Mouse (Mus musculus) thymus, adult 18-20 months (tissue): ENCODE results near the gene Nup88.
"Not testable (repeated sequence)": the region's sequence is repeated elsewhere in the genome, so short reads cannot be mapped to it uniquely, and the experiment has no call there.

ENCODE experiments used
- DNase-seq, 2 experiments: peaks; one replicate each; pipeline ENCODE4 v3.0.0; 2022; ENCODE audit warnings: mixed read lengths in 2 of 2

Nup88 gene

DNA sequence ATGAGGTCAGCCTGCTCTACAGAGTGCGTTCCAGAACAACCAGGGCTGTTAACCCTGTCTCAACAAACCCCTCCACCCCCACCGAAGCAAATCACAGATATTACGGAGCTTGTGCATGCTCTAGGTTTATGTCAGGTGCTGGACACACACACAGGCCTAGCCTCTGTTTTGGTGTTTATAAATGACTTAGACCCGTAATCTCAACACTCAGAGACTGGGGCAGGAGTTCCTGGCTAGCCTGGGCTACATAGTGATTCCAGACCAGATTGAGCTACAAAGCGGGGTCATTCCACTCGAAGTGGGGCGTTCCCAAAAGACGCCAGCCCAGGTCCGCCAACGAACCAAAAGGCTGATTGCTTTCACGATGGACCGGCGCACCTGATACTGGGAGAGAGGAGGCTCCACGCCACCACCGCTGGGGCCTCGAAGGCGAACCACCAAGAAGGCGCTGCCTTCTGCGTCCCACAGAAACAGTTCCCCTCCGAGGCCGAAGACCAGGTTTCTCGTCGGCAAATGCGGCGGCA, 440 bp downstream of the Nup88 start:
- DNase-seq, result no peak

DNA sequence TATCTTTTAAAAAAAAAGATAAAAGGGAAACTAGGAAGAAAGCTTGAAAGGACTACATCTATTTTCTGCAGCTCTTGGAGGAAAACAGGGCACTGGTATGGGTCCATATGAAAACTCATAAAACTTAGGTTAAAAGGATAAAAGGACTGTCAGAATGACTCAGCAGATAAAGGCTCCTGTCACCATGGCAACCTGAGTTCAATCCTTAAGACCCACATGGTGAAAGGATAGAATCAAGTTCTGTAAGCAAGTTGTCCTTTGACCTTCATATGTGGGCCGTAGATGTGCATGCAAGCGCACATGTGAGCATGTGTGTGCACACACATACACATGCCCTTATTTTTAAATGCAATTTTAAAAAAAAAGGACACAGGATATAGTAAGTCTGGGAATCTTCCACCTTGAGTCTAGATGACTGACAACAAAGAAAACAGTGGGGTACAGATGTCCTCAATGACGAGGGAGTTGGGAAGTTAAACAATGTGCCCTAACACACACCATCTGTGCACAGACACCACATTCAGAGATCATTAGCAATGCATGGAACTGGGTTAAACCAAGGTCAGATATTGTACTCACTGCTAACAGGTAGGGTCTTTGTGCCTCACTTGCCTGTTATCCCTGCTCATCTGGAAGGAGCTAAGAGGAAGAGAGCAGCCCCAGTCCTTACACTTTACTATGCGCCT, 5.4 kb downstream of the Nup88 start:
- DNase-seq, result no peak

DNA sequence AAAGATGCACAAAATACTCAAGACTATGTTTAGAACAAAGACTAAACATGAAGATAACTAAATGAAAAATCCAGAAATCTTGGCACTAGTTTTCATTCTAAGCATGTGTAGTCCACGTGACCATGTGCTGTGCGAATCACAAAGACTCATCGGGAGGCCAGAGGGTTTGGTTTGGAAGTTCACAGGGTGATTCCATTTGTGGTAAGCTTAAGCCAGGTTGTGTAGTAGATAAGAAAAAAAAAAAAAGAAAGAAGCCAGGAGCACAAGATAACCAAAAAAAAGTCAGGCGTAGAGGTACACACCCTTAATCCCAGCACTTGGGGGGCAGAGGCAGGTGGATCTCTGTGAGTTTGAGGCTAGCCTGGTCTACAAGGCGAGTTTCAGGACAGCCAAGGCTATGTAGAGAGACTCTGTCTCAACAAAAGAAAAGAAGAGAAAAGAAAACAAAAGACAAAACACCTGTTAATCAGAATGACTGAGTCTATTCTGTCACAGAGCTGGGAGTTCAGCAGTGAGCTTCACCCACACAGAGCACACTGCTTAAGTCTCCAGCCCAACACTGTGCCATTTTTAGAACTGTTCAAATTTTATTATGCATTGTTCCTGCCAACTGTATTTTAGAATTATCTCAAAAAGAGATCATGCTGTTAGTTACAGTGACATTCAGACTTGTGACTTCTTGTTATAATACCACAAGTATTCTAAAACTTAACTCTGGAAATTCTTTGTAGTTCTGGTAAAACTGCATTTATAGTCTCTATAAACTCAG, 8.8 kb downstream of the Nup88 start:
- DNase-seq, result no peak

DNA sequence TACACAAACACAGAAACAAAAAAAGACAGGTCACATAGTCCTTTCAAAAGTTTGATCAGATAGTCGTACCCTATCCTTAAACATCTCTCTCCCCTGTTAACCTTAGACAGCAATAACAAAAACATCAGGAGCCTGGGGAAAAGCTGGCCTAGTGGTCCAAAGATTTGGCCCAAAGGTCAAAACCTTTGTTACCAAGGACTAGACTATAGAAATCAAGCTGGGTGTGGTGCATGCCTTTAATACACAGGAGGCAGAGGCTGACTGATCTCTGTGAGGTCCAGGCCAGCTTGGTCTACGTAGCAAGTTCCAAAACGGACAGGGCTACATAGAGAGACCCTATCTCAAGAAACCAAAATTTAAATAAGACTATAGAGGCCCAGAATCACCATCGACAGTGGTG, 15.1 kb downstream of the Nup88 start:
- no peak for DNase-seq

- DNase-seq, result no peak
Observed at GRCm38 (mm10) chr11:70944935-70945817, 24.6 kb downstream of the Nup88 start.

GRCm38 (mm10) chr11:70943651-70944050, 26.1 kb downstream of the Nup88 start:
- DNase-seq, result no peak

DNA sequence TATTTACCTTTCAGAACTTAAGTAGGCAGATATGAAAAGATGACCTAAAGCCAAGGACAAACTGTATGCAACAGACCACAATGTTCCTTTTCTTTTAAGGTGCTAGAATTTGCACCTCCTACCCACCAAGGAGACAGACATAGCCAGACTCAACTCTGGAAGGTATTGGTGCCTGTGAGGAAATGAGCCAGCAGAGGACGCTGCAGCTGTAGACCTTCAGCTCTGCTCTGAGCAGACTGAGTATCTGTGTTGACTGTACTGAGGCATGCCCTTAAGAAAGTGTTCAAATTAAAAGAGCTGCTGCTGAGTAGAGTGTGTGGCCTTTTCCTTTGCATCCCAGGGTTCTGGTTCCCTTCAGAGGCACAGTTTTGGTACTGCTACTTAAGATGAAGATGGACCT, 27.2 kb downstream of the Nup88 start:
- no peak for DNase-seq

- DNase-seq, result no peak
Observed at GRCm38 (mm10) chr11:70935316-70935715, 34.5 kb downstream of the Nup88 start.

DNA sequence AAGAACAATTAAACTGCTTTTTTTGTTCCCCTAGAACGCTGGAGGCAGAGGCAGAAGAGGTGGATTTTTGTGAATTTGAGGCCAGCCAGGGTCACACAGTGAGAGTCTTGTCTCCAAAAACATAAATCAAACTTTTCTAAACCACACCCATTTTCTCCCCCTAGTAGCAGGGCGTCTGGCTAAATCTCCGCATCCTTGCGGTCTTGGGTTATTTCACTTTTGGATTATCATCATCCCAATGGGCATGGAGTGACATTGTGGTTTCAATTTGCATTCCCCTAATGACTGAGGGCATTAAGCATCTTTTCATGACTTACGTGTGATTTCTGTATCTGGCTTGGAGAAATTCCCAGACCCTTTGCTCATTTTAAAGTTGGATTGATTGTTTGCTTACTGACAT, 38.3 kb downstream of the Nup88 start:
- no peak for DNase-seq

DNA sequence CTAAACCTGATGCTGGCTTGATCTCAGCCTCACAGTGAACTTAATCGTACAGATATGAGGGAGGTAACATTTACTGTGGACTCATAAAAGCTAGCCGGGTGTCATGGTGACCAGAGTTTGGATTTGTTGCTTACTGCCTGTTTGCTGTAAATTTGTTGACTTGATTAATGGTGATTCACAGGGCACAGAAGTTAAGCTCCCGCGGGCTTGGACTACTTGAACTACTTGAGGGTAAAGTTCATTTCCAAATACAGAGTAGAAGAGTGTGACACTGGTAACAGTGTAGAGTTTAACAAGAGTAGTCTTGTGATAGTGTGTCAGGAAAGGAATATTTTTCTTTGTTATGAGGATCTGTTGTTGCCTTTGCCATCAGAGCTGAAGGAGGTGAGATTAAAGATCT, 50.2 kb downstream of the Nup88 start:
- DNase-seq, result no peak

- no peak for DNase-seq
Observed at GRCm38 (mm10) chr11:70917896-70918295, 51.9 kb downstream of the Nup88 start.

DNA sequence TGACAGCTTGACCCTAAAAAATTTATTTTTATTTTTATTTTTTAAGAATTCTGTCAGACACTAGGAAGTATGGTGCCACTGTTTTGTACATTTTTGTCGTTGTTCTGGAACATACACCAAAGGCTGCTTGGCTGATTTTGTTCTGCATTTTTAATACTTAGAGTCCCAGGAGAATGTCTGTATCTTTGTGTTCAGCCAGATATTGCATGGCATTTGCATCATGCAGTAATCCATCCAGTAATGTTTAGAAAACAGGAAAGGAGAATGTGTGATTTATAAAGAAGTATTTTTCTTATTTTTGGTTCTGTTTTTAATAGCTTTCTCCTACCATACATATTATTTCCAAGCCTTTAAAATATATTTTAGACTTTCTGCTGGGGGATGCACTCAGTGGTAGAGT, 57.9 kb downstream of the Nup88 start:
- DNase-seq, result no peak

GRCm38 (mm10) chr11:70911323-70911722, 58.5 kb downstream of the Nup88 start:
- no peak for DNase-seq

GRCm38 (mm10) chr11:70906681-70907080, 63.1 kb downstream of the Nup88 start:
- no peak for DNase-seq

GRCm38 (mm10) chr11:70898182-70898581, 71.6 kb downstream of the Nup88 start:
- DNase-seq, result not testable (repeated sequence)

GRCm38 (mm10) chr11:70897680-70898079, 72.1 kb downstream of the Nup88 start:
- no peak for DNase-seq
